Mouse (Mus musculus) liver, embryonic 14.5 days (tissue): ENCODE measurements at regions not wholly inside any gene's neighbourhood (a gene's known extent, or its start where the extent isn't known, plus 50 kb on each side); places are given as distances from the start of the nearest gene placed in this dataset.

ENCODE experiments used
- ATAC-seq: fragments of 200-750 bp; cut with Nextera tagmentation; 2 replicates; pipeline ENCODE4 v1.8.0; 2017; ENCODE audit warnings: moderate number of reproducible peaks, mild to moderate bottlenecking, moderate library complexity; ENCODE audit not compliant: insufficient read depth
- DNase-seq, 3 experiments: peaks; one replicate each; pipeline ENCODE4 v3.0.0-alpha.2; 2012 to 2013; ENCODE audit warnings: low read depth in 3 of 3, low spot score in 3 of 3
- H3K27ac ChIP-seq: fragments of 300-500 bp; sonication (generic); 2 replicates; pipeline ENCODE4 v1.5.1; 2014; ENCODE audit warnings: moderate library complexity, mild to moderate bottlenecking, control low read depth, inconsistent platforms
- H3K27me3 ChIP-seq: fragments of 300-500 bp; sonication (generic); 2 replicates; pipeline ENCODE4 v1.6.1; 2014; ENCODE audit warnings: mild to moderate bottlenecking, low read length, moderate library complexity; ENCODE audit not compliant: control insufficient read depth, insufficient read depth
- H3K36me3 ChIP-seq: fragments of 300-500 bp; sonication (generic); replicated peaks from 2 replicates; pipeline ENCODE4 v1.6.1; 2014; ENCODE audit warnings: low read depth; ENCODE audit not compliant: control insufficient read depth, insufficient read depth
- H3K4me1 ChIP-seq, 2 experiments: fragments of 200-500 bp in 1 of 2; fragments of 300-500 bp in 1 of 2; sonication (generic) in 1 of 2; replicated peaks; 2 replicates each; pipeline ENCODE4 v1.6.1; 2012 to 2014; ENCODE audit warnings: antibody characterized with exemption in 1 of 2, inconsistent platforms in 1 of 2, low read length in 1 of 2; ENCODE audit not compliant: control insufficient read depth in 2 of 2, insufficient read depth in 2 of 2
- H3K4me2 ChIP-seq: fragments of 300-500 bp; sonication (generic); 2 replicates; pipeline ENCODE4 v1.6.1; 2014; ENCODE audit warnings: low read depth, mild to moderate bottlenecking, control low read depth, moderate library complexity
- H3K4me3 ChIP-seq, 2 experiments: fragments of 200-500 bp in 1 of 2; fragments of 300-500 bp in 1 of 2; sonication (generic) in 1 of 2; 2 replicates each; pipeline ENCODE4 v1.5.1; 2012 to 2014; ENCODE audit warnings: low read depth in 2 of 2, low read length in 2 of 2, mild to moderate bottlenecking in 2 of 2, control low read depth in 1 of 2, inconsistent platforms in 1 of 2, moderate library complexity in 1 of 2; ENCODE audit not compliant: insufficient read depth in 1 of 2
- H3K9ac ChIP-seq: fragments of 300-500 bp; sonication (generic); replicated peaks from 2 replicates; pipeline ENCODE4 v1.6.1; 2014; ENCODE audit warnings: mild to moderate bottlenecking, control low read depth, moderate library complexity
- H3K9me3 ChIP-seq: fragments of 300-500 bp; sonication (generic); 2 replicates; pipeline ENCODE4 v1.6.1; 2016; ENCODE audit warnings: low read length, mixed read lengths; ENCODE audit not compliant: control insufficient read depth
- CTCF ChIP-seq: IDR thresholded peaks from 2 replicates; pipeline ENCODE4 v1.5.1; 2016; ENCODE audit warnings: antibody characterized with exemption, low read depth, control low read depth
- EP300 ChIP-seq: IDR thresholded peaks from 2 replicates; pipeline ENCODE4 v1.6.1; 2016; ENCODE audit warnings: antibody characterized with exemption, low read depth
- WGBS: fragments of 180-500 bp; shearing (Covaris S2); extraction: QIAGEN DNeasy Blood & Tissue Kit; methylation state at CpG from one replicate; pipeline ENCODE4 v1.1.7; 2014; ENCODE audit not compliant: insufficient replicate concordance; 5-methylcytosine and 5-hydroxymethylcytosine counted together

- H3K4me3 ChIP-seq, result no peak overlapping the region
- TF ChIP-seq EP300 (no peak), CTCF (no peak)
- H3K9ac ChIP-seq, result no peak overlapping the region
- H3K4me1 ChIP-seq, result peaks cover 0 to 4% of the 10 kb centered on the region in 2 experiments; a peak in 1 of 4 replicates
- H3K9me3 ChIP-seq, result no peaks in the 10 kb centered on the region
- no peaks in the 10 kb centered on the region for H3K36me3 ChIP-seq
- DNase-seq, result no peak
- no peak overlapping the region for H3K27ac ChIP-seq
- no peaks in the 10 kb centered on the region for H3K27me3 ChIP-seq
- no peak overlapping the region for H3K4me2 ChIP-seq
- 59% methylated on average over 6 of the region's 6 CpGs for WGBS
- ATAC-seq, result no peak
Observed at GRCm38 (mm10) chr4:9031634-9032033, 792.8 kb upstream of the Car8 start.

- no peaks in the 10 kb centered on the region for H3K36me3 ChIP-seq
- DNase-seq (no peak), ATAC-seq (no peak)
- TF ChIP-seq CTCF, result no peak
- no peak for TF ChIP-seq EP300
- H3K9me3 ChIP-seq, result no peaks in the 10 kb centered on the region
- H3K27me3 ChIP-seq, result no peaks in the 10 kb centered on the region
- H3K4me2 ChIP-seq, result peak overlapping the region; percentile 75
- H3K4me1 ChIP-seq, result peaks cover 0 to 4% of the 10 kb centered on the region in 2 experiments; a peak in 2 of 4 replicates
- no peak overlapping the region for H3K27ac ChIP-seq
- H3K9ac ChIP-seq, result no peak overlapping the region
- 35% methylated on average over 6 of the region's 6 CpGs for WGBS
- no peak overlapping the region for H3K4me3 ChIP-seq
Observed at GRCm38 (mm10) chr4:9028946-9029345, 790.1 kb upstream of the Car8 start.

GRCm38 (mm10) chr4:9028475-9028874, 789.6 kb upstream of the Car8 start:
- WGBS, result under 1% methylated on average over 12 of the region's 12 CpGs
- peaks cover 0 to 4% of the 10 kb centered on the region in 2 experiments; a peak in 2 of 4 replicates for H3K4me1 ChIP-seq
- no peaks in the 10 kb centered on the region for H3K36me3 ChIP-seq
- H3K27ac ChIP-seq, result no peak overlapping the region
- no peak for ATAC-seq
- TF ChIP-seq EP300, result no peak
- TF ChIP-seq CTCF, result no peak
- peak overlapping the region; percentile 13; the same call in 1 of the 2 replicates for H3K9ac ChIP-seq
- H3K9me3 ChIP-seq, result no peaks in the 10 kb centered on the region
- H3K27me3 ChIP-seq, result no peaks in the 10 kb centered on the region
- peak overlapping the region; percentile 75 for H3K4me2 ChIP-seq
- DNase-seq, result no peak
- H3K4me3 ChIP-seq, result peak overlapping the region; percentile 39 to 40

- Histone ChIP-seq H3K9ac (peak overlapping the region; percentile 13; the same call in 1 of the 2 replicates), H3K36me3 (no peaks in the 10 kb centered on the region), H3K4me2 (peak overlapping the region; percentile 75), H3K27ac (no peak overlapping the region), H3K4me3 (peak overlapping the region; percentile 39 to 55), H3K27me3 (no peaks in the 10 kb centered on the region), H3K9me3 (no peaks in the 10 kb centered on the region), H3K4me1 (peaks cover 0 to 4% of the 10 kb centered on the region in 2 experiments; a peak in 2 of 4 replicates)
- TF ChIP-seq CTCF, result peak; percentile 83
- no peak for TF ChIP-seq EP300
- peak; percentile 9 to 37 (median 26) for DNase-seq
- under 1% methylated on average over 30 of the region's 30 CpGs for WGBS
- 0 out of 2 replicates have a peak, but pooled peaks have one; percentile 41 for ATAC-seq
Observed at GRCm38 (mm10) chr4:9027798-9028404, 789.1 kb upstream of the Car8 start.

- TF ChIP-seq EP300, result no peak
- no peak for TF ChIP-seq CTCF
- Histone ChIP-seq H3K4me3 (no peak overlapping the region), H3K4me2 (peak overlapping the region; percentile 75), H3K9me3 (no peaks in the 10 kb centered on the region), H3K36me3 (no peaks in the 10 kb centered on the region), H3K4me1 (peaks cover 0 to 4% of the 10 kb centered on the region in 2 experiments; a peak in 2 of 4 replicates), H3K27me3 (no peaks in the 10 kb centered on the region), H3K9ac (no peak overlapping the region), H3K27ac (no peak overlapping the region)
- 17% methylated on average over 7 of the region's 7 CpGs for WGBS
- DNase-seq (no peak), ATAC-seq (no peak)
Observed at GRCm38 (mm10) chr4:9027383-9027782, 788.5 kb upstream of the Car8 start.
